Mouse (Mus musculus): ENCODE results near the gene Cars2. TPM values are rescaled to one million over a fixed set of nuclear protein-coding genes. Genes with fewer than 3 reads are reported as not detected.
A peak's percentile ranks its signal among the peaks of the same experiment; 100 is the strongest.
"Not testable (repeated sequence)": the region's sequence is repeated elsewhere in the genome, so short reads cannot be mapped to it uniquely, and the experiment has no call there.

The Cars2 gene
- polyA plus RNA-seq, 1 experiment from 2014 or later = 10.0 TPM

DNA sequence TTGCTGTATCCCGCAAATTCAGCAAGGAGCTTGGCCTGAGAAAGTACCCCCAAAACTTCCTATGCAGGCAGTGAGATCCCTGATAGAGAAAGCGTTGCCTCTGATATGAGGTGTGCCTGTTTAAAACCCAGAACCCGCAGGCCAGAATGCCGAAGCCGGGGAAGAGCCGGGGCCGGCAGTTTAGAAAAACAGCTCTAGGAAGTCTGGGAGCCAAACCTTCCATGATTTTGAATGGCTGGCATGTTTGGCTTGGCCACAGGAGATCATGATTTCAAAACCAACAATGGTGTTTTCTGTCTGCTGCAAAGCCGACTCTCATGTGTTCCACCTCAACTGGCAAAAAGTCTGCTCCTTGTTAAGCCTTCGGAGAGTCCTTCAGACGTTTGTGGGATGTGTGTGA, 1.8 kb upstream of the Cars2 start:
- no peak for TF ChIP-seq CTCF (IDR thresholded peaks at IDR 0.05; ENCODE audit: low read depth)
- no peak overlapping the region for H3K4me3 ChIP-seq (ENCODE audit: low read depth, low read length)
- no peak overlapping the region for H3K4me2 ChIP-seq (replicated peaks; ENCODE audit: low read depth)
- WGBS = 84% methylated on average over 10 of the region's 10 CpGs
- H3K9ac ChIP-seq (ENCODE audit: low read depth, low read length) = no peak overlapping the region
- peaks cover 2% of the 10 kb centered on the region; the same call in 1 of the 2 replicates for H3K36me3 ChIP-seq (ENCODE audit: control insufficient read depth, insufficient read depth)
- H3K4me1 ChIP-seq (replicated peaks; ENCODE audit: control insufficient read depth, insufficient read depth, low read length) = 0 out of 2 replicates have a peak, but pooled peaks cover 4% of the 10 kb centered on the region
- ATAC-seq = no peak
- no peak overlapping the region for H3K27ac ChIP-seq (ENCODE audit: low read depth, low read length)
- no peaks in the 10 kb centered on the region for H3K9me3 ChIP-seq (ENCODE audit: control insufficient read depth)
- no peaks in the 10 kb centered on the region for H3K27me3 ChIP-seq (replicated peaks; ENCODE audit: control insufficient read depth, insufficient read depth, low read length)

DNA sequence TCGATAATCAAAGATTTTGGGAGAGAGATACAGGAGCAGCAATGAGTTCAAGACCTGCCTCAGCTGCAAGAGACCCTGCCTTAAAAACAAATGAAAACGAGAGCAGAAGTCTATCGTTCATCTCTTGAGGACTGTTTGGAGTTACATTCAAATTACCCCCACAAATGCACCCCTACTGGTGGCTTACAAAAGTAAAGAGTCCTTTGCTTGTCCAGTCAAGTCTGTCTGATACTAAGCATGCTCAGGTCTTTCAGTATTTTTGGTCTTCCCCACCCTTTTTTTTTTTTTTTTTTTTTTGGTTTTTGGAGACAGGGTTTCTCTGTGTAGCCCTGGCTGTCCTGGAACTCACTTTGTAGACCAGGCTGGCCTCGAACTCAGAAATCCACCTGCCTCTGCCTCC, 914 bp upstream of the Cars2 start:
- H3K4me2 ChIP-seq (replicated peaks; ENCODE audit: low read depth); ATAC-seq; H3K9me3 ChIP-seq (ENCODE audit: control insufficient read depth); H3K9ac ChIP-seq (ENCODE audit: low read depth, low read length); H3K4me1 ChIP-seq (replicated peaks; ENCODE audit: control insufficient read depth, insufficient read depth, low read length); H3K27ac ChIP-seq (ENCODE audit: low read depth, low read length); H3K4me3 ChIP-seq (ENCODE audit: low read depth, low read length); H3K36me3 ChIP-seq (ENCODE audit: control insufficient read depth, insufficient read depth); H3K27me3 ChIP-seq (replicated peaks; ENCODE audit: control insufficient read depth, insufficient read depth, low read length): not testable (repeated sequence)
- 73% methylated on average over 3 of the region's 4 CpGs for WGBS
- peak; percentile 39; the same call in 1 of the 2 replicates for TF ChIP-seq CTCF (IDR thresholded peaks at IDR 0.05; ENCODE audit: low read depth)

- H3K9ac ChIP-seq (ENCODE audit: low read depth, low read length) = no peak overlapping the region
- H3K9me3 ChIP-seq (ENCODE audit: control insufficient read depth) = no peaks in the 10 kb centered on the region
- peaks cover 8% of the 10 kb centered on the region; the same call in 1 of the 2 replicates for H3K36me3 ChIP-seq (ENCODE audit: control insufficient read depth, insufficient read depth)
- H3K4me3 ChIP-seq (ENCODE audit: low read depth, low read length) = peak overlapping the region; percentile 69
- H3K27ac ChIP-seq (ENCODE audit: low read depth, low read length) = 0 out of 2 replicates have a peak overlapping the region, but pooled peaks have one; percentile 3
- 16% methylated on average over 7 of the region's 7 CpGs for WGBS
- H3K4me2 ChIP-seq (replicated peaks; ENCODE audit: low read depth) = peak overlapping the region; percentile 91
- peak; percentile 80 for TF ChIP-seq CTCF (IDR thresholded peaks at IDR 0.05; ENCODE audit: low read depth)
- ATAC-seq = no peak
- H3K4me1 ChIP-seq (replicated peaks; ENCODE audit: control insufficient read depth, insufficient read depth, low read length) = 0 out of 2 replicates have a peak, but pooled peaks cover 4% of the 10 kb centered on the region
- no peaks in the 10 kb centered on the region for H3K27me3 ChIP-seq (replicated peaks; ENCODE audit: control insufficient read depth, insufficient read depth, low read length)
Observed at GRCm38 (mm10) chr8:11549706-11550105, 877 bp downstream of the Cars2 start.

- Histone ChIP-seq H3K9ac (ENCODE audit: low read depth, low read length) (no peak overlapping the region), H3K4me1 (replicated peaks; ENCODE audit: control insufficient read depth, insufficient read depth, low read length) (0 out of 2 replicates have a peak, but pooled peaks cover 4% of the 10 kb centered on the region), H3K27ac (ENCODE audit: low read depth, low read length) (no peak overlapping the region), H3K4me2 (replicated peaks; ENCODE audit: low read depth) (no peak overlapping the region), H3K4me3 (ENCODE audit: low read depth, low read length) (no peak overlapping the region), H3K27me3 (replicated peaks; ENCODE audit: control insufficient read depth, insufficient read depth, low read length) (no peaks in the 10 kb centered on the region), H3K9me3 (ENCODE audit: control insufficient read depth) (no peaks in the 10 kb centered on the region), H3K36me3 (ENCODE audit: control insufficient read depth, insufficient read depth) (peaks cover 13% of the 10 kb centered on the region)
- no peak for ATAC-seq
- 70% methylated on average over 6 of the region's 6 CpGs for WGBS
- TF ChIP-seq CTCF (IDR thresholded peaks at IDR 0.05; ENCODE audit: low read depth) = peak; percentile 69
Observed at GRCm38 (mm10) chr8:11547063-11547462, 3.5 kb downstream of the Cars2 start.

GRCm38 (mm10) chr8:11544386-11544785, 6.2 kb downstream of the Cars2 start:
- H3K4me3 ChIP-seq (ENCODE audit: low read depth, low read length) = no peak overlapping the region
- TF ChIP-seq CTCF (IDR thresholded peaks at IDR 0.05; ENCODE audit: low read depth) = peak; percentile 74
- WGBS = 58% methylated on average over 3 of the region's 3 CpGs
- no peaks in the 10 kb centered on the region for H3K27me3 ChIP-seq (replicated peaks; ENCODE audit: control insufficient read depth, insufficient read depth, low read length)
- no peaks in the 10 kb centered on the region for H3K4me1 ChIP-seq (replicated peaks; ENCODE audit: control insufficient read depth, insufficient read depth, low read length)
- H3K27ac ChIP-seq (ENCODE audit: low read depth, low read length) = no peak overlapping the region
- no peak overlapping the region for H3K9ac ChIP-seq (ENCODE audit: low read depth, low read length)
- peak; percentile 20; the same call in 1 of the 2 replicates for ATAC-seq
- H3K4me2 ChIP-seq (replicated peaks; ENCODE audit: low read depth) = no peak overlapping the region
- no peaks in the 10 kb centered on the region for H3K9me3 ChIP-seq (ENCODE audit: control insufficient read depth)
- H3K36me3 ChIP-seq (ENCODE audit: control insufficient read depth, insufficient read depth) = peaks cover 29% of the 10 kb centered on the region

DNA sequence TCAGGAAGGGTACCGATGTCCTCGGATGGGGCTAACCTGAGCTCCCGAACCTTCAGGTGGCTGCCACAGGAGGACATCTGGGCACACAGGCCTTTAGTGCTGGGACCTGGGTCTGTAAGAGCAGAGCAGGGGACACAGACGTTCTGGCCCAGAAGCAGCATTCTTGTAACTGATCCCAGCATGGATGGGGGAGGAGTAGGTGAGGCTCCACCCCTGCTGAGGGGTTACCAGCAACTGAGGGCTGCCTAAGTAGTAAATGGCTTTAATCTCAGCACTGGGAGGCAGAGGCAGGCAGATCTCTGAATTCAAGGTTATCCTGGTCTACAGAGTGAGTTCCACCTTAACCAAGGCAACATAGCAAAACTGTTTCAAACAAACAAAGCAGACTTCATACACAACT, 7.7 kb downstream of the Cars2 start:
- 85% methylated on average over 4 of the region's 4 CpGs for WGBS
- no peak for TF ChIP-seq CTCF (IDR thresholded peaks at IDR 0.05; ENCODE audit: low read depth)
- no peaks in the 10 kb centered on the region for H3K9me3 ChIP-seq (ENCODE audit: control insufficient read depth)
- H3K4me1 ChIP-seq (replicated peaks; ENCODE audit: control insufficient read depth, insufficient read depth, low read length) = no peaks in the 10 kb centered on the region
- H3K4me3 ChIP-seq (ENCODE audit: low read depth, low read length) = no peak overlapping the region
- H3K9ac ChIP-seq (ENCODE audit: low read depth, low read length) = no peak overlapping the region
- no peak overlapping the region for H3K27ac ChIP-seq (ENCODE audit: low read depth, low read length)
- H3K27me3 ChIP-seq (replicated peaks; ENCODE audit: control insufficient read depth, insufficient read depth, low read length) = no peaks in the 10 kb centered on the region
- ATAC-seq = no peak
- peaks cover 37% of the 10 kb centered on the region for H3K36me3 ChIP-seq (ENCODE audit: control insufficient read depth, insufficient read depth)
- no peak overlapping the region for H3K4me2 ChIP-seq (replicated peaks; ENCODE audit: low read depth)

GRCm38 (mm10) chr8:11542031-11542430, 8.6 kb downstream of the Cars2 start:
- H3K4me1 ChIP-seq (replicated peaks; ENCODE audit: control insufficient read depth, insufficient read depth, low read length) = no peaks in the 10 kb centered on the region
- H3K4me2 ChIP-seq (replicated peaks; ENCODE audit: low read depth) = no peak overlapping the region
- H3K4me3 ChIP-seq (ENCODE audit: low read depth, low read length) = no peak overlapping the region
- TF ChIP-seq CTCF (IDR thresholded peaks at IDR 0.05; ENCODE audit: low read depth) = no peak
- 89% methylated on average over 12 of the region's 12 CpGs for WGBS
- peaks cover 40% of the 10 kb centered on the region for H3K36me3 ChIP-seq (ENCODE audit: control insufficient read depth, insufficient read depth)
- no peaks in the 10 kb centered on the region for H3K9me3 ChIP-seq (ENCODE audit: control insufficient read depth)
- H3K9ac ChIP-seq (ENCODE audit: low read depth, low read length) = no peak overlapping the region
- H3K27me3 ChIP-seq (replicated peaks; ENCODE audit: control insufficient read depth, insufficient read depth, low read length) = no peaks in the 10 kb centered on the region
- no peak for ATAC-seq
- H3K27ac ChIP-seq (ENCODE audit: low read depth, low read length) = no peak overlapping the region
